Mouse (Mus musculus) ES-Bruce4 (cell line): Measurements from ENCODE around the gene Limd1.
A peak's percentile ranks its signal among the peaks of the same experiment; 100 is the strongest.

Experiments used
- CTCF ChIP-seq: IDR thresholded peaks from one replicate; pipeline ENCODE4 v1.8.1; 2011; ENCODE audit warnings: low read depth, low read length
- EP300 ChIP-seq: IDR thresholded peaks from 2 replicates; pipeline ENCODE4 v1.6.1; 2011; ENCODE audit warnings: low read depth, low read length; ENCODE audit not compliant: insufficient read depth
- POLR2A ChIP-seq: IDR thresholded peaks from one replicate; pipeline ENCODE4 v1.8.1; 2011; ENCODE audit warnings: low read length; ENCODE audit not compliant: insufficient read depth

- TF ChIP-seq POLR2A, result no peak
- peak; percentile 65 for TF ChIP-seq CTCF
- no peak for TF ChIP-seq EP300
Observed at GRCm38 (mm10) chr9:123523676-123524075, 45.2 kb downstream of the Limd1 start.
